Mouse (Mus musculus) liver, embryonic 13.5 days (tissue): ENCODE measurements around the gene Cryga. TPM values are rescaled to one million over a fixed set of nuclear protein-coding genes. Genes with fewer than 3 reads are reported as not detected.

Experiments used
- ATAC-seq: fragments of 200-750 bp; cut with Nextera tagmentation; 2 replicates; pipeline ENCODE4 v1.8.0; 2017; ENCODE audit warnings: low read depth, mild to moderate bottlenecking, moderate number of reproducible peaks, moderate library complexity
- DNase-seq: peaks from one replicate; pipeline ENCODE4 v3.0.0; 2022
- H3K27ac ChIP-seq: fragments of 300-500 bp; sonication (generic); 2 replicates; pipeline ENCODE4 v1.5.1; 2015; ENCODE audit warnings: moderate library complexity, mild to moderate bottlenecking, inconsistent platforms
- H3K27me3 ChIP-seq: fragments of 300-500 bp; sonication (generic); 2 replicates; pipeline ENCODE4 v1.6.1; 2015; ENCODE audit warnings: mild to moderate bottlenecking, inconsistent platforms
- H3K36me3 ChIP-seq: fragments of 300-500 bp; sonication (generic); 2 replicates; pipeline ENCODE4 v1.6.1; 2015; ENCODE audit warnings: mild to moderate bottlenecking, inconsistent platforms
- H3K4me1 ChIP-seq: fragments of 300-500 bp; sonication (generic); replicated peaks from 2 replicates; pipeline ENCODE4 v1.6.1; 2015; ENCODE audit warnings: inconsistent platforms
- H3K4me2 ChIP-seq: fragments of 300-500 bp; sonication (generic); 2 replicates; pipeline ENCODE4 v1.6.1; 2015; ENCODE audit warnings: inconsistent platforms, mild to moderate bottlenecking, moderate library complexity
- H3K4me3 ChIP-seq: fragments of 300-500 bp; sonication (generic); replicated peaks from 2 replicates; pipeline ENCODE4 v1.5.1; 2015; ENCODE audit warnings: mild to moderate bottlenecking, inconsistent platforms
- H3K9ac ChIP-seq: fragments of 300-500 bp; sonication (generic); 2 replicates; pipeline ENCODE4 v1.6.1; 2015; ENCODE audit warnings: mild to moderate bottlenecking, inconsistent platforms
- H3K9me3 ChIP-seq: fragments of 300-500 bp; sonication (generic); replicated peaks from 2 replicates; pipeline ENCODE4 v1.6.1; 2016; ENCODE audit warnings: inconsistent platforms
- WGBS: fragments of 180-500 bp; shearing (Covaris S2); methylation state at CpG from one replicate; pipeline ENCODE4 v1.1.7; 2015; ENCODE audit not compliant: insufficient replicate concordance; 5-methylcytosine and 5-hydroxymethylcytosine counted together
- polyA plus RNA-seq: library from polyadenylated mRNA; unstranded; fragments of >200 nt; fragmentation: Nextera tagmentation; extraction: Ambion mirVana; gene quantifications from 2 replicates; pipeline ENCODE4 v1.2.1, GENCODE M21; 2015

The Cryga gene
- not detected in 2 replicates for polyA plus RNA-seq

GRCm38 (mm10) chr1:65103273-65103672 lies at the start of gene Cryga:
TSS of gene Cryga (minus strand) at chr1:65103373.
- no peak within 1 kb of the TSS for H3K4me3 ChIP-seq
- no peak within 1 kb of the TSS for H3K4me2 ChIP-seq
- no peaks in the 10 kb centered on the region for H3K4me1 ChIP-seq
- H3K27me3 ChIP-seq: no peaks in the 10 kb centered on the region
- H3K27ac ChIP-seq: no peak within 1 kb of the TSS
- no peak for ATAC-seq
- H3K9ac ChIP-seq: no peak within 1 kb of the TSS
- H3K36me3 ChIP-seq: no peaks in the 10 kb centered on the region
- WGBS: 75% methylated on average over 11 of the region's 11 CpGs
- no peak for DNase-seq
- H3K9me3 ChIP-seq: no peaks in the 10 kb centered on the region

DNA sequence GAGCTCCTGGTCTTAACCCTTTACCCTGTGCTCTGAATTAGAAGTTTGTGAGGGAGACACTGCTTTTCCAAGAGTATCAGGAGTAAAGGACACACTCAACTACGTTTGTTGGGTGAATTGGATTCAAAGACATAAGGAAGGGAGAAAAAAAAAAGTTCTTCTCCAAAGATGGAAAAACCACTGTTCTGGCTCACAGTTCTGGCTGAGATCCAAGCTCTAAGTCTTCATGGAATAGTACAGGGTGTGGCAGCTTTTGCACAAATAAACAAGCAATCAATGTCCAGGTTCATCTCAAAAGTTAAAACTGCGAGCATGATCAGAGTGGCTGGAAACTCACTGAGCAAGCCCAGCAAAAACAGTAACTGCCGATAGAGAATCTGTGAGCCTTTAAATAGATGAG lies 44.8 kb upstream of the Cryga start:
- Histone ChIP-seq H3K9me3 (no peaks in the 10 kb centered on the region), H3K27me3 (no peaks in the 10 kb centered on the region), H3K36me3 (no peaks in the 10 kb centered on the region), H3K4me1 (no peaks in the 10 kb centered on the region), H3K27ac (no peak overlapping the region), H3K4me2 (no peak overlapping the region), H3K9ac (no peak overlapping the region), H3K4me3 (no peak overlapping the region)
- WGBS: 55% methylated on average over 3 of the region's 3 CpGs
- no peak for DNase-seq
- ATAC-seq: no peak

DNA sequence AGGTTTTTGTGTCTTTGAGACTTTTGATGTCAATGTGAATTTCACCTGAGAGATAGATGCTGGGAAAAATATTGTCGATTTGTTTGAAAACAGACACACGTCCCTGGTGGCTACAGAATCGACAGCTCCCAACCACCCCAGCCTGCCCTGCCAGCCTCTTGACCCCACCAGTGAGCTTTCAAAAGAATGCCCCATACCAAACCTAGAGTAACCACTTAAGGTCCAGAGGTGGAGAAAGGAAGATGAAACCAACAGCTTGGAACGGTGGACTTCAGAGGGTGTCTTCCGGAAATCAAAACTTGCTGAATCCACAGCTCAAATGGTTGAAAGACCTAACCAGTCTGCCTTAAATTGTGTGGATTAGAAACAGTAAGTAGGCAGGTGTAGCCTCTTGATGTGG lies 44.2 kb upstream of the Cryga start:
- ATAC-seq (no peak), DNase-seq (no peak)
- Histone ChIP-seq H3K36me3 (no peaks in the 10 kb centered on the region), H3K4me1 (no peaks in the 10 kb centered on the region), H3K9me3 (no peaks in the 10 kb centered on the region), H3K27me3 (no peaks in the 10 kb centered on the region), H3K4me2 (no peak overlapping the region), H3K9ac (no peak overlapping the region), H3K4me3 (no peak overlapping the region), H3K27ac (no peak overlapping the region)
- 78% methylated on average over 5 of the region's 5 CpGs for WGBS

GRCm38 (mm10) chr1:65146601-65147000 lies 43.4 kb upstream of the Cryga start:
- H3K4me2 ChIP-seq: no peak overlapping the region
- no peak for ATAC-seq
- H3K27ac ChIP-seq: no peak overlapping the region
- DNase-seq: no peak
- no peaks in the 10 kb centered on the region for H3K9me3 ChIP-seq
- WGBS: 19% methylated on average over 2 of the region's 2 CpGs
- H3K4me3 ChIP-seq: no peak overlapping the region
- no peaks in the 10 kb centered on the region for H3K27me3 ChIP-seq
- H3K4me1 ChIP-seq: no peaks in the 10 kb centered on the region
- H3K36me3 ChIP-seq: no peaks in the 10 kb centered on the region
- H3K9ac ChIP-seq: no peak overlapping the region

DNA sequence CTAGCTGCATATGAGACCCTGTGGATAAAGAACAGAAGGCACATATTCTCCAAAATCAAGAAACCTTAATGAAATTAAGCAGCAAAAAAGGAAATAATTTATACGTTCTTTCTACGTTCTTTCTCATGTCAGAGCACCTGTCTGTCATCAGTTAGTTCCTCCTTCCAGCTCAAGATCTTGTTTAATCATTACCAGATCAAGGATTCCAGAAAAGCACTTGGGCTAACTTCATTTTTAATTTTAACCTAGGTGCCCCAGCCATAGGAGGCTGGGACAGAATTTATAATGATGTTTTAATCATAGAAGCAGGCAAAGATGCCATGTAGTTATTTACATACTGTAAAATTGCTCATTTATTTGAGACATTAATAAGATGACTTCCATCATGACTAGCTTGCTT lies 41.6 kb upstream of the Cryga start:
- 66% methylated on average over 2 of the region's 2 CpGs for WGBS
- Histone ChIP-seq H3K4me1 (no peaks in the 10 kb centered on the region), H3K27ac (no peak overlapping the region), H3K27me3 (no peaks in the 10 kb centered on the region), H3K4me3 (no peak overlapping the region), H3K36me3 (no peaks in the 10 kb centered on the region), H3K9ac (no peak overlapping the region), H3K9me3 (no peaks in the 10 kb centered on the region), H3K4me2 (no peak overlapping the region)
- DNase-seq (no peak), ATAC-seq (no peak)

GRCm38 (mm10) chr1:65137560-65137959 lies 34.4 kb upstream of the Cryga start:
- no peak for ATAC-seq
- 67% methylated on average over 6 of the region's 6 CpGs for WGBS
- no peaks in the 10 kb centered on the region for H3K9me3 ChIP-seq

GRCm38 (mm10) chr1:65132833-65133232 lies 29.7 kb upstream of the Cryga start:
- no peaks in the 10 kb centered on the region for H3K9me3 ChIP-seq
- H3K4me1 ChIP-seq: no peaks in the 10 kb centered on the region
- 50% methylated on average over 1 of the region's 1 CpGs for WGBS
- no peak overlapping the region for H3K9ac ChIP-seq
- no peaks in the 10 kb centered on the region for H3K27me3 ChIP-seq
- H3K4me3 ChIP-seq: no peak overlapping the region
- H3K4me2 ChIP-seq: no peak overlapping the region
- no peak for DNase-seq
- no peaks in the 10 kb centered on the region for H3K36me3 ChIP-seq
- H3K27ac ChIP-seq: no peak overlapping the region
- no peak for ATAC-seq

More at GRCm38 (mm10) chr1:65137560-65137959, 34.4 kb upstream of the Cryga start:
- Histone ChIP-seq H3K9ac (no peak overlapping the region), H3K27ac (no peak overlapping the region), H3K4me2 (no peak overlapping the region), H3K4me1 (no peaks in the 10 kb centered on the region), H3K4me3 (no peak overlapping the region), H3K36me3 (no peaks in the 10 kb centered on the region), H3K27me3 (no peaks in the 10 kb centered on the region)
- DNase-seq: no peak

GRCm38 (mm10) chr1:65131671-65132070 lies 28.5 kb upstream of the Cryga start:
- Histone ChIP-seq H3K27me3 (no peaks in the 10 kb centered on the region), H3K36me3 (no peaks in the 10 kb centered on the region), H3K4me3 (no peak overlapping the region), H3K9ac (no peak overlapping the region), H3K27ac (no peak overlapping the region), H3K4me1 (no peaks in the 10 kb centered on the region), H3K9me3 (no peaks in the 10 kb centered on the region), H3K4me2 (no peak overlapping the region)
- 83% methylated on average over 1 of the region's 1 CpGs for whole genome bisulfite sequencing
- DNase-seq (no peak), ATAC-seq (no peak)

- H3K27ac ChIP-seq: no peak overlapping the region
- no peak overlapping the region for H3K4me3 ChIP-seq
- no peak overlapping the region for H3K4me2 ChIP-seq
- no peaks in the 10 kb centered on the region for H3K36me3 ChIP-seq
- no peaks in the 10 kb centered on the region for H3K9me3 ChIP-seq
- no peaks in the 10 kb centered on the region for H3K4me1 ChIP-seq
- DNase-seq (no peak), ATAC-seq (no peak)
- WGBS: 43% methylated on average over 3 of the region's 3 CpGs
- no peaks in the 10 kb centered on the region for H3K27me3 ChIP-seq
- H3K9ac ChIP-seq: no peak overlapping the region
Measured at GRCm38 (mm10) chr1:65130226-65130625, 27.1 kb upstream of the Cryga start.

GRCm38 (mm10) chr1:65129634-65130180 lies 26.5 kb upstream of the Cryga start:
- Histone ChIP-seq H3K9me3 (no peaks in the 10 kb centered on the region), H3K4me3 (no peak overlapping the region), H3K27me3 (no peaks in the 10 kb centered on the region), H3K9ac (no peak overlapping the region), H3K4me2 (no peak overlapping the region), H3K27ac (no peak overlapping the region), H3K4me1 (no peaks in the 10 kb centered on the region), H3K36me3 (no peaks in the 10 kb centered on the region)
- ATAC-seq (no peak), DNase-seq (no peak)
- WGBS: 56% methylated on average over 3 of the region's 3 CpGs

DNA sequence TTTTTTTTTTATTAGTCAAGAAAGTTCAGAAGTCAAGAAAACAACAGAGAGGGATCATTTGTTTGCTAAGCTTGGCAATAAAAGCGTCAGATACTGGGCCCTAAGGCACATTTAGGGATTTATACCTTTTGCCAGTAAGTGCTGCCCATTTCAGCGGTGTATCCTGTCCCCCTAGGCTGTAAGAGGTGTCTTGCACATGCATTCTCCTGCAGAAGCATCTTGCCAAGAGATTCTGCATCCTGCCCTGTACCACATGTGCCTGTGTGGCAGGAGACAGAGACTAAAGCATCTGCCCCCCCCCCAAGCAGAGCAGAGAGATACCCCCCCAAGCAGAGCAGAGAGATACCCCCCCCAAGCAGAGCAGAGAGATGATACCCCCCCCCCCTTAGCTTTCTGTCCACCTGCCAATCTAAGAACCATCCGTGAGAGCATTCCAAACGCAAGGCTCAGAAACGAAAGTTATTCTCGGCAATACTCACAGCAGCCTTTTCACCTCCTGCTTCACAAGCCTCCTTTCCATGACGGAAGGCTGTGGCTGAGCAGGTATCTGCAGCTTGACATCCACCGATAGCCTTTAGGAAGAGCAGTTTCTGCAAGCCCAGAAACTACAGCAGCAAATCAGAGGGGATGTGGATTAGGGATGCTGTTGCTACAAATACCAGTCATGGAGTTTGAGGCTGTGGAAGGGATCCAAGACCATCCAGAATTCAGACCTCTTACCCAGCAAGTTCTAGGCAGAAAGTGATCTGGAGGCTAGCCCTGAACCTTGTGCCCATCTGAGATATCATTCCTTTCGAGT lies 19.6 kb upstream of the Cryga start, which contains the start of gene D630023F18Rik:
TSS of gene D630023F18Rik (minus strand) at position 641 of the 799 bp plus-strand sequence.
- 28% methylated on average over 9 of the region's 9 CpGs for WGBS
- Histone ChIP-seq H3K4me3 (no peak within 1 kb of the TSS), H3K9ac (no peak within 1 kb of the TSS)

GRCm38 (mm10) chr1:65119438-65119837 lies 16.3 kb upstream of the Cryga start, which contains the start of gene Gm28845:
TSS of gene Gm28845 (minus strand) at chr1:65119558.
- Histone ChIP-seq H3K27me3 (no peaks in the 10 kb centered on the region), H3K4me1 (no peaks in the 10 kb centered on the region), H3K36me3 (no peaks in the 10 kb centered on the region), H3K4me3 (no peak within 1 kb of the TSS), H3K27ac (no peak within 1 kb of the TSS), H3K9me3 (no peaks in the 10 kb centered on the region), H3K4me2 (no peak within 1 kb of the TSS), H3K9ac (no peak within 1 kb of the TSS)
- ATAC-seq (no peak), DNase-seq (no peak)
- WGBS: 83% methylated on average over 1 of the region's 1 CpGs

More for the DNA sequence above, 19.6 kb upstream of the Cryga start, which contains the start of gene D630023F18Rik:
- no peak for DNase-seq
- Histone ChIP-seq H3K4me2 (no peak within 1 kb of the TSS), H3K27ac (no peak within 1 kb of the TSS), H3K27me3 (no peaks in the 10 kb centered on the region), H3K9me3 (no peaks in the 10 kb centered on the region), H3K36me3 (no peaks in the 10 kb centered on the region), H3K4me1 (no peaks in the 10 kb centered on the region)
- no peak for ATAC-seq
